Mouse (Mus musculus) cerebellum, postnatal 10 days (tissue): ENCODE results near the gene Lrrc42.

Experiments
- DNase-seq, 2 experiments: peaks; one replicate each; pipeline ENCODE4 v3.0.0; 2021; ENCODE audit warnings: mixed read lengths in 2 of 2

Gene Lrrc42

DNA sequence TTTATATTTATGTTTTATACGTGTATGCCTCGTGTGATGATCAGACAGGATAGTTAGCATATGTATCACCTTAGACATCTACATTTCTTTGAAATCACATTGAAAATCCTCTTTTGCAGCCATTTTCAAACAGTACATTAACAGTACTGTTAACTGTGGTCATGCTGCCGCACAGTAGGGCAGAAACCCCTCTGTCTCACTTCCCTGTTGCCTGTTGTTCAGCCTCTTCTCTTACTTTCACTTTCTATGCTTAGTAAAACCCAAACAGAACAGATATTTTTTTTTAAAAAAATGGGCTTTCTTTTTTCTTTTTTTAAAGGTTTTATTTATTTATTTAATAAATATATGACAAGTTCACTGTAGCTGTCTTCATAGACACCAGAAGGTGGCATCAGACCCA is 59.5 kb downstream of the Lrrc42 start:
- no peak for DNase-seq

DNA sequence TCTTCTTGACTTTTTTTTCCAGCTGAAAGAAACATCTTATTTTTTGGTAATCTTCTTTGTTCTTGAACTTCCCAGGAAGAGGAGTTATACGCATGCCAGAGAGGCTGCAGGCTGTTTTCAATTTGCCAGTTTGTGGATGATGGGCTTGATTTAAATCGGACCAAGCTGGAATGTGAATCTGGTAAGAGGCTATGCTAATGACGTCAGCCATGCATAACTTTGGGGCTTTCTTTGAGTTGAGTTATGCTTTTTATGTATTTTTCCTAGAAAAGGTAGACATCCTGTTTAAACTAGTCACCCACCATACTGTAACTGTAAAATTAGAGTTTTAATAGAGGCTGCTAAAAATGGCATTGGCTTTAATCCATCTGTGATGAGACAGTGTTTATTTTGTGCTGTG is 67.6 kb downstream of the Lrrc42 start:
- no peak for DNase-seq
